Mouse (Mus musculus) midbrain, embryonic 13.5 days (tissue): ENCODE data around the gene Ptk6. TPM values are rescaled to one million over a fixed set of nuclear protein-coding genes. Genes with fewer than 3 reads are reported as not detected.

Experiments used
- ATAC-seq: fragments of 200-750 bp; cut with Nextera tagmentation; 2 replicates; pipeline ENCODE4 v1.8.0; 2017; ENCODE audit warnings: mild to moderate bottlenecking, moderate TSS enrichment, moderate library complexity
- H3K27ac ChIP-seq: fragments of 300-500 bp; sonication (generic); 2 replicates; pipeline ENCODE4 v1.5.1; 2015; ENCODE audit warnings: inconsistent platforms, mild to moderate bottlenecking, moderate library complexity
- H3K27me3 ChIP-seq: fragments of 300-500 bp; sonication (generic); 2 replicates; pipeline ENCODE4 v1.6.1; 2015; ENCODE audit warnings: mild to moderate bottlenecking, inconsistent platforms
- H3K36me3 ChIP-seq: fragments of 300-500 bp; sonication (generic); 2 replicates; pipeline ENCODE4 v1.6.1; 2015; ENCODE audit warnings: mild to moderate bottlenecking, inconsistent platforms
- H3K4me1 ChIP-seq: fragments of 300-500 bp; sonication (generic); replicated peaks from 2 replicates; pipeline ENCODE4 v1.6.1; 2015; ENCODE audit warnings: inconsistent platforms
- H3K4me2 ChIP-seq: fragments of 300-500 bp; sonication (generic); replicated peaks from 2 replicates; pipeline ENCODE4 v1.6.1; 2015; ENCODE audit warnings: moderate library complexity, mild to moderate bottlenecking, inconsistent platforms
- H3K4me3 ChIP-seq: fragments of 300-500 bp; sonication (generic); replicated peaks from 2 replicates; pipeline ENCODE4 v1.5.1; 2015; ENCODE audit warnings: mild to moderate bottlenecking, inconsistent platforms
- H3K9ac ChIP-seq: fragments of 300-500 bp; sonication (generic); replicated peaks from 2 replicates; pipeline ENCODE4 v1.6.1; 2015; ENCODE audit warnings: mild to moderate bottlenecking, inconsistent platforms
- H3K9me3 ChIP-seq: fragments of 300-500 bp; sonication (generic); 2 replicates; pipeline ENCODE4 v1.6.1; 2016; ENCODE audit warnings: mild to moderate bottlenecking, inconsistent platforms
- WGBS: fragments of 180-500 bp; shearing (Covaris S2); methylation state at CpG from one replicate; pipeline ENCODE4 v1.1.7; 2015; 5-methylcytosine and 5-hydroxymethylcytosine counted together
- polyA plus RNA-seq: library from polyadenylated mRNA; unstranded; fragments of >200 nt; fragmentation: Nextera tagmentation; extraction: Ambion mirVana; gene quantifications from 2 replicates; pipeline ENCODE4 v1.2.1, GENCODE M21; 2015

Gene Ptk6
- polyA plus RNA-seq, 1 experiment from 2014 or later: not detected

GRCm38 (mm10) chr2:181188681-181189080 is 13.9 kb downstream of the Ptk6 start:
- peak overlapping the region; percentile 65 for H3K4me3 ChIP-seq
- H3K36me3 ChIP-seq: peaks cover 11% of the 10 kb centered on the region
- ATAC-seq: no peak
- 79% methylated on average over 2 of the region's 2 CpGs for WGBS
- H3K4me2 ChIP-seq: peak overlapping the region; percentile 71
- H3K27ac ChIP-seq: peak overlapping the region; percentile 98
- no peaks in the 10 kb centered on the region for H3K9me3 ChIP-seq
- H3K4me1 ChIP-seq: peaks cover 12% of the 10 kb centered on the region
- H3K27me3 ChIP-seq: peaks cover 6% of the 10 kb centered on the region; the same call in 1 of the 2 replicates
- H3K9ac ChIP-seq: peak overlapping the region; percentile 54

GRCm38 (mm10) chr2:181187121-181188000 is 15.2 kb downstream of the Ptk6 start, which contains the start of gene Ppdpf:
Gene Ppdpf, plus strand, starts transcription at chr2:181187247.
- no peaks in the 10 kb centered on the region for H3K9me3 ChIP-seq
- H3K36me3 ChIP-seq: peaks cover 11% of the 10 kb centered on the region
- H3K27me3 ChIP-seq: peaks cover 6% of the 10 kb centered on the region; the same call in 1 of the 2 replicates
- H3K4me1 ChIP-seq: peaks cover 12% of the 10 kb centered on the region
- peak; percentile 91 for ATAC-seq
- H3K4me2 ChIP-seq: peak within 1 kb of the TSS; percentile 71
- WGBS: under 1% methylated on average over 64 of the region's 64 CpGs
- H3K27ac ChIP-seq: peak within 1 kb of the TSS; percentile 98
- peak within 1 kb of the TSS; percentile 97 for H3K9ac ChIP-seq
- H3K4me3 ChIP-seq: peak within 1 kb of the TSS; percentile 65

- Histone ChIP-seq H3K4me3 (peak overlapping the region; percentile 65), H3K27me3 (peaks cover 6% of the 10 kb centered on the region; the same call in 1 of the 2 replicates), H3K36me3 (peaks cover 11% of the 10 kb centered on the region), H3K4me1 (peaks cover 12% of the 10 kb centered on the region), H3K27ac (peak overlapping the region; percentile 98), H3K9me3 (no peaks in the 10 kb centered on the region), H3K4me2 (peak overlapping the region; percentile 71), H3K9ac (peak overlapping the region; percentile 97)
- peak; percentile 83 for ATAC-seq
- WGBS: 0% methylated on average over 14 of the region's 14 CpGs
Observed at GRCm38 (mm10) chr2:181186635-181187034, 16.0 kb downstream of the Ptk6 start.

- ATAC-seq: no peak
- H3K27me3 ChIP-seq: peaks cover 6% of the 10 kb centered on the region; the same call in 1 of the 2 replicates
- no peak overlapping the region for H3K9ac ChIP-seq
- H3K9me3 ChIP-seq: no peaks in the 10 kb centered on the region
- no peaks in the 10 kb centered on the region for H3K36me3 ChIP-seq
- H3K27ac ChIP-seq: no peak overlapping the region
- H3K4me3 ChIP-seq: no peak overlapping the region
- 83% methylated on average over 6 of the region's 6 CpGs for WGBS
- H3K4me1 ChIP-seq: no peaks in the 10 kb centered on the region
- H3K4me2 ChIP-seq: no peak overlapping the region
Observed at GRCm38 (mm10) chr2:181180898-181181297, 21.7 kb downstream of the Ptk6 start.

- H3K9ac ChIP-seq: no peak overlapping the region
- WGBS: 89% methylated on average over 5 of the region's 5 CpGs
- ATAC-seq: no peak
Observed at GRCm38 (mm10) chr2:181178471-181178870, 24.1 kb downstream of the Ptk6 start.

GRCm38 (mm10) chr2:181178015-181178414 is 24.6 kb downstream of the Ptk6 start:
- Histone ChIP-seq H3K27me3 (no peaks in the 10 kb centered on the region), H3K36me3 (no peaks in the 10 kb centered on the region), H3K4me1 (no peaks in the 10 kb centered on the region), H3K4me3 (no peak overlapping the region), H3K9me3 (no peaks in the 10 kb centered on the region), H3K9ac (no peak overlapping the region), H3K4me2 (no peak overlapping the region), H3K27ac (no peak overlapping the region)
- ATAC-seq: no peak
- 73% methylated on average over 3 of the region's 3 CpGs for WGBS

More at GRCm38 (mm10) chr2:181178471-181178870, 24.1 kb downstream of the Ptk6 start:
- Histone ChIP-seq H3K4me2 (no peak overlapping the region), H3K4me3 (no peak overlapping the region), H3K27ac (no peak overlapping the region), H3K36me3 (no peaks in the 10 kb centered on the region), H3K9me3 (no peaks in the 10 kb centered on the region), H3K27me3 (no peaks in the 10 kb centered on the region), H3K4me1 (no peaks in the 10 kb centered on the region)

- no peak overlapping the region for H3K4me2 ChIP-seq
- H3K9me3 ChIP-seq: no peaks in the 10 kb centered on the region
- H3K4me1 ChIP-seq: no peaks in the 10 kb centered on the region
- H3K4me3 ChIP-seq: no peak overlapping the region
- ATAC-seq: no peak
- 86% methylated on average over 3 of the region's 3 CpGs for WGBS
- no peaks in the 10 kb centered on the region for H3K27me3 ChIP-seq
- H3K27ac ChIP-seq: no peak overlapping the region
- no peak overlapping the region for H3K9ac ChIP-seq
- H3K36me3 ChIP-seq: no peaks in the 10 kb centered on the region
Observed at GRCm38 (mm10) chr2:181174646-181175045, 27.9 kb downstream of the Ptk6 start.

GRCm38 (mm10) chr2:181166469-181166868 is 36.1 kb downstream of the Ptk6 start:
- no peak for ATAC-seq
- H3K9me3 ChIP-seq: no peaks in the 10 kb centered on the region
- H3K4me1 ChIP-seq: no peaks in the 10 kb centered on the region
- WGBS: 90% methylated on average over 5 of the region's 5 CpGs
- H3K36me3 ChIP-seq: no peaks in the 10 kb centered on the region
- H3K4me3 ChIP-seq: no peak overlapping the region
- no peak overlapping the region for H3K9ac ChIP-seq
- H3K4me2 ChIP-seq: no peak overlapping the region
- H3K27ac ChIP-seq: no peak overlapping the region
- H3K27me3 ChIP-seq: 0 out of 2 replicates have a peak, but pooled peaks cover 3% of the 10 kb centered on the region

- Histone ChIP-seq H3K4me2 (no peak overlapping the region), H3K4me1 (peaks cover 42% of the 10 kb centered on the region), H3K36me3 (no peaks in the 10 kb centered on the region), H3K9ac (no peak overlapping the region), H3K9me3 (no peaks in the 10 kb centered on the region), H3K27ac (no peak overlapping the region), H3K4me3 (no peak overlapping the region), H3K27me3 (peaks cover 7% of the 10 kb centered on the region; the same call in 1 of the 2 replicates)
- 74% methylated on average over 4 of the region's 4 CpGs for WGBS
- no peak for ATAC-seq
Observed at GRCm38 (mm10) chr2:181160821-181161220, 41.8 kb downstream of the Ptk6 start.

- Histone ChIP-seq H3K27ac (peak overlapping the region; percentile 81), H3K27me3 (peaks cover 15% of the 10 kb centered on the region; the same call in 1 of the 2 replicates), H3K4me1 (peaks cover 53% of the 10 kb centered on the region), H3K9ac (no peak overlapping the region), H3K9me3 (no peaks in the 10 kb centered on the region), H3K4me2 (peak overlapping the region; percentile 31), H3K4me3 (no peak overlapping the region), H3K36me3 (no peaks in the 10 kb centered on the region)
- ATAC-seq: peak; percentile 84
- 0% methylated on average over 2 of the region's 2 CpGs for WGBS
Observed at GRCm38 (mm10) chr2:181159771-181160170, 42.8 kb downstream of the Ptk6 start.

GRCm38 (mm10) chr2:181159091-181159514 is 43.5 kb downstream of the Ptk6 start:
- no peak for ATAC-seq
- no peaks in the 10 kb centered on the region for H3K36me3 ChIP-seq
- H3K27ac ChIP-seq: peak overlapping the region; percentile 81
- H3K4me2 ChIP-seq: no peak overlapping the region
- H3K4me1 ChIP-seq: peaks cover 59% of the 10 kb centered on the region
- H3K4me3 ChIP-seq: no peak overlapping the region
- H3K9ac ChIP-seq: no peak overlapping the region
- H3K27me3 ChIP-seq: peaks cover 15% of the 10 kb centered on the region; the same call in 1 of the 2 replicates
- 54% methylated on average over 7 of the region's 7 CpGs for WGBS
- H3K9me3 ChIP-seq: no peaks in the 10 kb centered on the region

GRCm38 (mm10) chr2:181158471-181158870 is 44.1 kb downstream of the Ptk6 start:
- 89% methylated on average over 2 of the region's 2 CpGs for WGBS
- H3K9ac ChIP-seq: no peak overlapping the region
- H3K4me2 ChIP-seq: no peak overlapping the region
- no peaks in the 10 kb centered on the region for H3K9me3 ChIP-seq
- ATAC-seq: no peak
- no peaks in the 10 kb centered on the region for H3K36me3 ChIP-seq
- peaks cover 15% of the 10 kb centered on the region; the same call in 1 of the 2 replicates for H3K27me3 ChIP-seq
- no peak overlapping the region for H3K4me3 ChIP-seq
- peaks cover 59% of the 10 kb centered on the region for H3K4me1 ChIP-seq
- H3K27ac ChIP-seq: no peak overlapping the region
